Mouse (Mus musculus): ENCODE data around the gene Atl1. TPM values are rescaled to one million over a fixed set of nuclear protein-coding genes. Genes with fewer than 3 reads are reported as not detected.
A peak's percentile ranks its signal among the peaks of the same experiment; 100 is the strongest.

Gene Atl1
- polyA plus RNA-seq, 1 experiment: 2.1 TPM

DNA sequence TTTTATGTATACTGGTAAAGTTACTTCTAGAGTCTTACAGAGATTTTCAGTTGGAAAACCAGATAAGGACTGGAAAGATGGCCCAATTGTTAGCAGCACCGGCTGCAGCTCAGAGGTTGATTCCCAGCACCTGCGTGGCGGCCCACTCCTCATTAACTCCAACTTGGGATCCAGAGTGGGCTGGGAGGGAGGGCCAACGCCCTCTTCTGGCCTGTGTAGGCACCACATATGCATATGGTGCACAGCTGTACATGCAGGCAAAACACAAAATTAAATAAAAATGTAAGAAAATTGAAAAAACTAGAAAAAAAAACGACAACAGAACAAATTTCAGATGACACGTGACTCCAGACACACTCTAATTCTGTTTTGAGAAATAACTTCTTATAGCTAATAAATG is 1.5 kb downstream of the Atl1 start:
- no peak for DNase-seq
- TF ChIP-seq POLR2A (IDR thresholded peaks at IDR 0.05; ENCODE audit: low read depth, low read length) (no peak), CTCF (conservative IDR thresholded peaks at IDR 0.05; ENCODE audit: insufficient read depth, insufficient read length, low read depth, low read length) (0 out of 2 replicates have a peak, but pooled peaks have one; percentile 12)
- no peaks in the 10 kb centered on the region for H3K27me3 ChIP-seq (replicated peaks; ENCODE audit: control insufficient read depth, insufficient read depth, low read length)
- WGBS: 70% methylated on average over 6 of the region's 6 CpGs
- no peak overlapping the region for H3K27ac ChIP-seq (ENCODE audit: insufficient read depth, low read depth, low read length)
- no peak overlapping the region for H3K4me3 ChIP-seq (ENCODE audit: insufficient read depth, low read depth, low read length)
- H3K4me1 ChIP-seq (ENCODE audit: control insufficient read depth, insufficient read depth, low read length): peaks cover 15% of the 10 kb centered on the region
- H3K36me3 ChIP-seq (ENCODE audit: control insufficient read depth, insufficient read depth, low read length): no peaks in the 10 kb centered on the region

DNA sequence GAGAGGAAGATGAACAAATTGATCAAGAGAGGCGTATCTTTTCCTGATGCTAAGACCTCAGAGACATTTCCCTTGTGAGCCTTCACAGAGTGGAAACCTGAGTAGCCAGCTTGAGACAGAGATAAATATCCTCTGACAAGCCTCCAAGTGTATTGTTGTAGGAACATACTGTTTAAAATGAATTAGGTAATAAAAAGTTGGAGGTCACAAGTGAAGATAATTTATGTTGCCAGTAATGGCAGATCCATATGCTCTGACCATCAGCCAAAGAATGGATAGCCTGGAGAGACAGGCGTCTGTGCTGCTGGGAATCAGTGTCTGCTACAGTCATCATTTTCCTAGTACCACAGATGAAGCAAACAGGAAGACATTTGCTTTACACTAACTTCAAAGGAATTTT is 2.6 kb downstream of the Atl1 start:
- H3K4me3 ChIP-seq (ENCODE audit: insufficient read depth, low read depth, low read length): no peak overlapping the region
- DNase-seq: no peak
- no peaks in the 10 kb centered on the region for H3K27me3 ChIP-seq (replicated peaks; ENCODE audit: control insufficient read depth, insufficient read depth, low read length)
- H3K27ac ChIP-seq (ENCODE audit: insufficient read depth, low read depth, low read length): no peak overlapping the region
- no peak for TF ChIP-seq POLR2A (IDR thresholded peaks at IDR 0.05; ENCODE audit: low read depth, low read length)
- no peak for TF ChIP-seq CTCF (conservative IDR thresholded peaks at IDR 0.05; ENCODE audit: insufficient read depth, insufficient read length, low read depth, low read length)
- 68% methylated on average over 2 of the region's 2 CpGs for WGBS
- peaks cover 12% of the 10 kb centered on the region for H3K4me1 ChIP-seq (ENCODE audit: control insufficient read depth, insufficient read depth, low read length)
- H3K36me3 ChIP-seq (ENCODE audit: control insufficient read depth, insufficient read depth, low read length): no peaks in the 10 kb centered on the region

DNA sequence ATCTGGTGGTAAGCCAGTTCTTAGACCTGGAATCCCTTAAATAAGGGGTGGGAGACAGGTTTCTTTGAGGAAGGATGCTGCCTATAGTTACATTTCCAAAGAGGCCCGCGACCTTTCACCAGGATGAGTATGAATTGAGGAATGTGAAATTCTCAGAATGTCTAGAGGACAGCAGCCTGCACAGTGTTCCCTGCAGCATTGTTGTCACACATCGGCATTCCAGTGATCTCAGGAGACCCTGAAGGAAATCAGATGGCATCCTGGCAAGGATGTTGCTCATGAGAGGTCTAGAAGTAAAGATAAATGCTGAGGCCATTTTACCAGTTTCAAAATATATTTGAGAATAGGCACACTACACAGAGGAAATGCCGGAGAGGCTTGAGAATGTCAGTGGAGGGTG is 5.7 kb downstream of the Atl1 start:
- H3K36me3 ChIP-seq (ENCODE audit: control insufficient read depth, insufficient read depth, low read length): no peaks in the 10 kb centered on the region
- TF ChIP-seq POLR2A (IDR thresholded peaks at IDR 0.05; ENCODE audit: low read depth, low read length) (no peak), CTCF (conservative IDR thresholded peaks at IDR 0.05; ENCODE audit: insufficient read depth, insufficient read length, low read depth, low read length) (no peak)
- DNase-seq: no peak
- H3K27ac ChIP-seq (ENCODE audit: insufficient read depth, low read depth, low read length): no peak overlapping the region
- H3K4me3 ChIP-seq (ENCODE audit: insufficient read depth, low read depth, low read length): no peak overlapping the region
- peaks cover 3% of the 10 kb centered on the region; the same call in 1 of the 2 replicates for H3K4me1 ChIP-seq (ENCODE audit: control insufficient read depth, insufficient read depth, low read length)
- 70% methylated on average over 4 of the region's 4 CpGs for WGBS
- H3K27me3 ChIP-seq (replicated peaks; ENCODE audit: control insufficient read depth, insufficient read depth, low read length): no peaks in the 10 kb centered on the region

DNA sequence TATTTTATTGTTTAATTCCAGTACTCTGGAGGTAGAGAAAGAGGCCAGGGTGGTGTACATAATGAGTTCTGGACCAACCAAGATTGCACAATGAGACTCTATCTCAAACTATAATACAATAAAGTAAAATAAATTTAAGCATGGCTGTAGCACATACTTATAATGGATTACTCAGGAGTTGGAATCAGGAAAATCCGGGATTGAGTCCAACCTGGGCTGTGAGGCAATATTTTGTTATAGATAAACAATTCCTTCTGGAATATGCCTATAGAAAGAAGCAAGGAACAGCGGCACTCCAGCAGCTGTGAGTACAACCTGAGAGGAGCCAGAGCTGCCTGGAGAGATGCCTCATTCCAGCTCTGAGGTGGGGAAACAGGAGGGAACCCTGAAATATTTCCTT is 12.6 kb downstream of the Atl1 start:
- H3K4me1 ChIP-seq (ENCODE audit: control insufficient read depth, insufficient read depth, low read length): no peaks in the 10 kb centered on the region
- H3K36me3 ChIP-seq (ENCODE audit: control insufficient read depth, insufficient read depth, low read length): no peaks in the 10 kb centered on the region
- 77% methylated on average over 2 of the region's 2 CpGs for WGBS
- no peak for TF ChIP-seq POLR2A (IDR thresholded peaks at IDR 0.05; ENCODE audit: low read depth, low read length)
- no peak for TF ChIP-seq CTCF (conservative IDR thresholded peaks at IDR 0.05; ENCODE audit: insufficient read depth, insufficient read length, low read depth, low read length)
- no peak overlapping the region for H3K4me3 ChIP-seq (ENCODE audit: insufficient read depth, low read depth, low read length)
- DNase-seq: no peak
- no peak overlapping the region for H3K27ac ChIP-seq (ENCODE audit: insufficient read depth, low read depth, low read length)
- H3K27me3 ChIP-seq (replicated peaks; ENCODE audit: control insufficient read depth, insufficient read depth, low read length): no peaks in the 10 kb centered on the region

DNA sequence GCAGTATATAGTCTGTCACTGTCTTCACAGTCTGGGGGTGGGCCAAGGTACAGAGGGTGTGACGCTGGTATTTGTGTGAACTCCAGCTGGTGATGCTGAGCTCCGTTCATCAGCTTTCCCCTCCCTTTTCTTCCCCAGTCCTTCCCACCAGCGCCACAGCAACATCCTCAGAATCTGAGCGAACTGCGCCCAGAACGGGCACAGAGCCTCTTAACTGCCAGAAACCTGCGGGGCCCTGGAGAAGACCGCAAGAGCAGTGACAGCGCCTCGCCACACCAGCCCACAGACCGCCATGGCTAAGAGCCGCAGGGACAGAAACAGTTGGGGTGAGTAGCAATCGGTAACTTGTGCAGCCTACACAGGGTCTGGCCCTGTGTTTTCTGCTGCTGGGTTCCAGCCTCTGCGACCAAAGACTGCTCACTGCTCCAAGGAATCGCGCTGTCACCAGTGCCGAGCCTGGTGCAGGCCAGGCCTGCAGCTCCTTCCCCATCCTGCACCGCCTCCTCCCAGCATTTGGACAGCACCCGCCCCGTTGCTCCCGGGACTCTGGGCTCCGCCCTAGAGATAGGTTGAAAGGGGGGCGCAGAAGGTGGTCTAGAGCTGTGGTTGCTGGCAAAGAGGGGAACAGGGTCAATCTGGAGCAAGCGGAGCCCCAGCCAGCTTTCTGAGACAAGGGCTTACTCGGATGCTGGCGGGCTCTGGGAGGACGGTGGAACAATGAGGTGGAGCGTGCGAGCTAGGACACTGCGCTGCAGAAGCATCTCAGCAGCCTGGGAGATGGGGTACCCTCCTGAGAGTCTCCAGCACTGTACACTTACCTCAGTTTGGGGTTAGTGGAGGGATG is 15.5 kb downstream of the Atl1 start:
- Histone ChIP-seq H3K27me3 (replicated peaks; ENCODE audit: control insufficient read depth, insufficient read depth, low read length) (no peaks in the 10 kb centered on the region), H3K4me1 (ENCODE audit: control insufficient read depth, insufficient read depth, low read length) (no peaks in the 10 kb centered on the region), H3K27ac (ENCODE audit: insufficient read depth, low read depth, low read length) (no peak overlapping the region), H3K36me3 (ENCODE audit: control insufficient read depth, insufficient read depth, low read length) (no peaks in the 10 kb centered on the region), H3K4me3 (ENCODE audit: insufficient read depth, low read depth, low read length) (no peak overlapping the region)
- no peak for DNase-seq
- TF ChIP-seq POLR2A (IDR thresholded peaks at IDR 0.05; ENCODE audit: low read depth, low read length) (no peak), CTCF (conservative IDR thresholded peaks at IDR 0.05; ENCODE audit: insufficient read depth, insufficient read length, low read depth, low read length) (no peak)
- 36% methylated on average over 30 of the region's 30 CpGs for WGBS

DNA sequence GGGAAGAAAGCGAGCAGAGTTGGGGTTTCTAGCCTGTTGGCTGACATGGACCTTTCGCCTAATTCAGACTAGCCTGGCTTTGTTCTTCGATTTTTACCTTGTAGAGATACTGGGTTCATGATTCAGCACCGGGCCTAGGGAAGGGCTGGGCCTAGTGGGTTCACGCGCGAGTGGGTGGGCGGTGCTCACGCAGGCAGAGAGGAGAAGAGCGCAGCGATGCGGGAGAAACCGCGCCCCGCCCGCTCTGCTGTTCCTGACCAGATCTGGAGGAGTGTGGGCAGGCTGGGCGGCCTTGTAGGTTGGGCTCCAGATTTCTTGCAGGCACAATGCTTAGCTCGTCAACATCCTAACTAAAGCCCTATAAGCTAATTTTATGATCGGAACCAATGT is 16.1 kb downstream of the Atl1 start:
- TF ChIP-seq CTCF (conservative IDR thresholded peaks at IDR 0.05; ENCODE audit: insufficient read depth, insufficient read length, low read depth, low read length) (no peak), POLR2A (IDR thresholded peaks at IDR 0.05; ENCODE audit: low read depth, low read length) (no peak)
- DNase-seq: no peak
- H3K27ac ChIP-seq (ENCODE audit: insufficient read depth, low read depth, low read length): no peak overlapping the region
- no peaks in the 10 kb centered on the region for H3K27me3 ChIP-seq (replicated peaks; ENCODE audit: control insufficient read depth, insufficient read depth, low read length)
- H3K36me3 ChIP-seq (ENCODE audit: control insufficient read depth, insufficient read depth, low read length): no peaks in the 10 kb centered on the region
- no peak overlapping the region for H3K4me3 ChIP-seq (ENCODE audit: insufficient read depth, low read depth, low read length)
- H3K4me1 ChIP-seq (ENCODE audit: control insufficient read depth, insufficient read depth, low read length): no peaks in the 10 kb centered on the region
- WGBS: 63% methylated on average over 19 of the region's 19 CpGs

DNA sequence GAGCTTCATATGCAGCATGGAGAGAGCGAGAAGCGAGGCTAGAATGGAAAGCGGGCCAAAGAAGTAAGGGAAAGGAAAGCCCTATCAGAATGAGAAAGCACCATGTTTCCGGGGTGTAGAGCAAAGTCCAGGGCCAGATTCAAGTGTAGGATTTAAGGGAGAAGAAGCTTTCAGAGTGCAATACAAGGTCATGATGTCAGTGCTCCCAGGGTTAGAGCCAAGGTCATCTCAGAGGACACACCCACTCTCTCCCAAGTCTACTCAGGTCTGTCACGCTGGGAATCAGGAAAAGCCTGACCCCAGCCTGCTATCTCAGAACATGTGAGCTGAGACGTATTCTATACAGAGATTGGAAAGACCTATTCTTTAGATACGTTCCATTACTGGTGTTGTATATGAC is 19.5 kb downstream of the Atl1 start:
- no peaks in the 10 kb centered on the region for H3K27me3 ChIP-seq (replicated peaks; ENCODE audit: control insufficient read depth, insufficient read depth, low read length)
- no peak for TF ChIP-seq POLR2A (IDR thresholded peaks at IDR 0.05; ENCODE audit: low read depth, low read length)
- no peak overlapping the region for H3K4me3 ChIP-seq (ENCODE audit: insufficient read depth, low read depth, low read length)
- DNase-seq: no peak
- H3K27ac ChIP-seq (ENCODE audit: insufficient read depth, low read depth, low read length): no peak overlapping the region
- no peaks in the 10 kb centered on the region for H3K4me1 ChIP-seq (ENCODE audit: control insufficient read depth, insufficient read depth, low read length)
- no peaks in the 10 kb centered on the region for H3K36me3 ChIP-seq (ENCODE audit: control insufficient read depth, insufficient read depth, low read length)
- WGBS: 91% methylated on average over 7 of the region's 7 CpGs

Measured in kidney, adult 2 months (tissue).